ENCODE assay signal across 34 mouse cellular contexts in the genomic region with DNA sequence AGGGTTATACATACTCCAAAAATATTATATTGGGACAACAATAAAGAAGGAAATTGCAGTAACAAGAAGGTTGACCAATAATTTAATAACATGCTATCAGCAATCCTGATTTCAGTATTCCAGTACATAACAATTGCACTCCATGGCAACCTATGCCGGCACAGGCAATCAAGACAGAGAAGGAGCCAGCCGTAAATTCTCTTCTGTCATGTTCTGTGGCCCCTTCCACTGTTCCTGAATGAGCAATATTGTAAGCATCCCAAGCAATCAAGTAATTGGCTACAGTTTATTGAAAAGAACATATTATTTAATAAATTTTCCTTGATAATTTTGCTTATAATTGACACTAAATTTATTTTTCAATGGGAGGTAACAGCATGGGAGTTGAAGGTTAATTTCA.
"Had no signal": no experiment of that assay in that cellular context is flagged by ENCODE, and none has a peak within 500 bp of the region (broad histone marks: within the 10 kb centered on the region; RNA-seq: fewer than 3 reads in every experiment).

No protein-coding gene starts in this region.

- H3K4me3 ChIP-seq: heart, adult 2 months; heart, embryonic 10.5 days; heart, embryonic 12.5 days; heart, embryonic 13.5 days; heart, embryonic 15.5 days; hindbrain, embryonic 10.5 days; hindbrain, embryonic 12.5 days; hindbrain, embryonic 13.5 days; hindbrain, embryonic 15.5 days; intestine, embryonic 15.5 days; kidney, embryonic 15.5 days; layer of hippocampus, adult 2 months had no signal

- H3K4me1 ChIP-seq: heart, embryonic 10.5 days; heart, embryonic 12.5 days; heart, embryonic 13.5 days; heart, embryonic 15.5 days; hindbrain, embryonic 10.5 days; hindbrain, embryonic 12.5 days; hindbrain, embryonic 13.5 days; hindbrain, embryonic 15.5 days; intestine, embryonic 15.5 days; kidney, embryonic 15.5 days had no signal

- H3K27me3 ChIP-seq: heart, embryonic 12.5 days; heart, embryonic 13.5 days; heart, embryonic 15.5 days; hindbrain, embryonic 12.5 days; hindbrain, embryonic 13.5 days; hindbrain, embryonic 15.5 days; intestine, embryonic 15.5 days; kidney, embryonic 15.5 days had no signal

- H3K36me3 ChIP-seq: heart, embryonic 10.5 days; heart, embryonic 12.5 days; heart, embryonic 13.5 days; heart, embryonic 15.5 days; hindbrain, embryonic 10.5 days; hindbrain, embryonic 12.5 days; hindbrain, embryonic 13.5 days; hindbrain, embryonic 15.5 days; intestine, embryonic 15.5 days; kidney, embryonic 15.5 days had no signal

- ATAC-seq: hindbrain, embryonic 16.5 days; inflammation-experienced regulatory T-cells, adult 6 months; intestine, embryonic 15.5 days; intestine, embryonic 16.5 days; intestine, postnatal 0 days had no signal

- H3K27ac ChIP-seq: heart, adult 2 months; heart, embryonic 10.5 days; heart, embryonic 13.5 days; heart, embryonic 15.5 days; hindbrain, embryonic 10.5 days; hindbrain, embryonic 12.5 days; hindbrain, embryonic 13.5 days; hindbrain, embryonic 15.5 days; intestine, embryonic 15.5 days; kidney, embryonic 15.5 days; kidney, postnatal 0 days; layer of hippocampus, adult 2 months had no signal

- H3K9me3 ChIP-seq: heart, embryonic 10.5 days; heart, embryonic 12.5 days; heart, embryonic 13.5 days; heart, embryonic 15.5 days; hindbrain, embryonic 10.5 days; hindbrain, embryonic 12.5 days; hindbrain, embryonic 13.5 days; hindbrain, embryonic 15.5 days; intestine, embryonic 15.5 days; kidney, embryonic 15.5 days had no signal

- DNase-seq: heart, adult 2 months; heart, postnatal 10 days; heart, postnatal 14 days; heart, postnatal 36 days; heart, postnatal 4 days; kidney, adult 11 months; kidney, adult 18-20 months; kidney, adult 2 months; kidney, adult 8-10 months; kidney, adult 9 months; kidney, postnatal 10 days; kidney, postnatal 14 days; kidney, postnatal 25 days; kidney, postnatal 36 days; kidney, postnatal 4 days; layer of hippocampus, adult 9-11 months; layer of hippocampus, postnatal 36 days had no signal

- H3K9ac ChIP-seq: heart, embryonic 12.5 days; heart, embryonic 13.5 days; heart, embryonic 15.5 days; hindbrain, embryonic 12.5 days; hindbrain, embryonic 13.5 days; hindbrain, embryonic 15.5 days; intestine, embryonic 15.5 days; kidney, embryonic 15.5 days had no signal

- H3K4me2 ChIP-seq: heart, embryonic 11.5 days; heart, embryonic 12.5 days; heart, embryonic 13.5 days; heart, embryonic 15.5 days; hindbrain, embryonic 12.5 days; hindbrain, embryonic 13.5 days; hindbrain, embryonic 15.5 days; intestine, embryonic 15.5 days; kidney, embryonic 15.5 days had no signal
